Mouse (Mus musculus): ENCODE results near the gene Asb14. TPM values are rescaled to one million over a fixed set of nuclear protein-coding genes. Genes with fewer than 3 reads are reported as not detected.
"Not testable (repeated sequence)": the region's sequence is repeated elsewhere in the genome, so short reads cannot be mapped to it uniquely, and the experiment has no call there.

Gene Asb14
- total RNA-seq (2022), result under 1 TPM in 3 of 4 experiments, not detected in 1; 0.23 to 0.43 (median 0.31) TPM

DNA sequence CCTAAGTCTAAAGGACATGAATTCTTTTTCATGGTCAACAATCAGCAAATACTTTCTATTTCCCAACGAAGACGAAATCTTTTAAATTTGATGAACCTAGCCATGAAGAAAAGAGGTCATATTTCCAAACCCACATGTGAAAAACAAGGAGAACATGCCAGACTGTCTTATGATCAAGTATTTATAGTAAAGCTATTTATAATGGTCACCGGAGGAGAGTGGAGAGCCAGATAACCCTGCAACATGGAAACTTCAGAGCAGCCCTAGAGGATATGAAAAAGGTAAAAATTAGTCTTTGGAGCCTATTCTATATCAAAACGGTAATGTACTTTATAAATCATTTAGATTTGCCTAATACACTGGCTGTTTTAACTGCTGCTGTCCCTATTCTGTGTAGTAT, at the start of gene Asb14:
Gene Asb14 (plus strand): TSS at position 166 of the 400 bp plus-strand sequence.
- DNase-seq (ENCODE audit: low spot score in 2 of 2), result no peak

DNA sequence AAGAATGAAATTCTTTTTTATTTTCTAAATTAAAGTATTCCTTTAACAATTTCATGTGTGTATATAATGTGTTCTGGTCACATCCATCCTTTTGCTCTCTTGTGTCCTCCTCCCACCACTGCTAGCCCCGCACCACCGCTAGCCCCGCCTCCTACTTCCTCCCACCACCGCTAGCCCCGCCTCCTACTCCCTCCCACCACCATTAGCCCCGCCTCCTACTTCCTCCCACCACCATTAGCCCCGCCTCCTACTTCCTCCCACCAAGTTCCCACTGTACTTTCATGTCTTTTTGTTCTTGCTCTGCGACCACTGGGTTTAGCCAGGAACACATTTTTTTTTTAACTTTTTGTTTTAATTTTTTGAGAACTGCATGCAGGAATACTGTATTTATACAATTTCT, 41.3 kb upstream of the Asb14 start:
- no peak for DNase-seq (ENCODE audit: low spot score in 2 of 2)

DNA sequence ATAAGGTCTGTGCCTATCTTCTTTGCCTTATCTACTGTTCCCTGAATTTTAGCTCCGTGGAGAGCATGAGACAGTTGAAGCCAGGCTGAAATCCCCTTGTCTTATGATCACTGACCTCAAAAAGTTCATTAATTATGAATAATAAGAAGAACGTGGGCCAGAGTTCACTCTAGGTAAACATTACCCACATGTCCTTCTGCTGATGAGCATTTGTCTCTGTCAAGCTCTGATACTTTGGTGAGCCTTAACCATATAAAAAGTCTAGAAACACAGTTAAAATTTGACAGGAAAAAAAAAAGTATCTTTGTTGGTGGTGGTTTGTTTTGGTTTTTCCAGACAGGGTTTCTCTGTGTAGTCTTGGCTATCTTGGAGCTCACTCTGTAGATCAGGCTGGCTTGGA, 40.3 kb upstream of the Asb14 start:
- no peak for DNase-seq (ENCODE audit: low spot score in 2 of 2)

DNA sequence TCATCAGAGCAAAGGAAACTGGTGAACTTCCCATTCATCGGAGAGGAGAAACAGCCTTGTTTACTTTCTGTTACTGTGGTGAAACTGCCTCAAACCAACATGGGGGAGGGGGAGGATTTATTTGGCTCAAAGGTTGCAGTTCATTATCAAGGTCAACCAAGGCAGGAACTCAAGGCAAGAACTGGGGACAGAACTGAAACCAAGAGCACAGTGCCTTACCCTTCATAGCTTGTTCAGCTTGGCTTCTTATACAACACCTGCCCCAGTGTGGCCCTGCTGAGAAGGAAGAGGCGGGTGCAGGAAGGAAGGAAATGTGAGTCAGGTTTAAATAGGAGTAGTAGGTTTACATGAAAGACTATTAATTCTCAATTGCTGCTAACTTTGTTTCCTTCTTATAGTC, 36.0 kb upstream of the Asb14 start:
- DNase-seq (ENCODE audit: low spot score in 2 of 2), result no peak

DNA sequence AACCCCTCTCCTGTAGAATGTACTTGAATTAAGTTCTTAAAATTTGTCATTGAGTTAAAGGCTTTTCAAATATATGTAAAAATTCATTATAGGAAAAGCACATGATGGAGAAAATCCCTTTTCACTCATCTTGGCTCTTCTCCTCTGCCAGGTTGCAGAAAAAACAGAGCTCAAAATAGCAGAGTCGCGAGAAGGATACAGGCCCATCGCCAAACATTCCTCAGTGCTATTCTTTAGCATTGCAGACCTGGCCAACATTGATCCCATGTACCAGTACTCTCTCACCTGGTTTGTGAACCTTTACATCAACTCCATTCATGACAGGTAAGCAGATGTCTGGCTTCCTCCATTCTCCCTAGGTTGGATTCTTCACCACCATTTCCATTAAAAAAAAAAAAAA, 35.3 kb upstream of the Asb14 start:
- DNase-seq (ENCODE audit: low spot score in 2 of 2), result no peak

DNA sequence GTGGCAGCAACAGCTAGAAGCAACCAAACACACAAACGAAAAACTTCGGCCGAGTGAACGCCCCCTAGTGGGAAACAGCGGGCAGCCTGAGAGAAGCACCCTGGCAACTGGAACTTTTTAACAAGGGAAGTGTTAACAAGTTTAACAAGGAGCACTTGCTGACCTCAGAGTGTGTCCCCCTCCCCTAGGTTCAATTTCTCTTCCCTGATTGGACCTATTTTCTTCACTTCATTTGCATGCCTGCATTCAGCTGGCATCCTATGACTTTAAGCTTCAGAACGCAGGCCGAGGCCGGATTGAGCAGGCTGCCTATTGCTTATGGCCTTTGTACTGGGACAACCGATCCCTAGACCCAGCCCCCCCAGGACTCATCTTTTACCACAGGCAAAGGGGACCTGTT, 27.0 kb upstream of the Asb14 start:
- DNase-seq (ENCODE audit: low spot score in 2 of 2), result no peak

DNA sequence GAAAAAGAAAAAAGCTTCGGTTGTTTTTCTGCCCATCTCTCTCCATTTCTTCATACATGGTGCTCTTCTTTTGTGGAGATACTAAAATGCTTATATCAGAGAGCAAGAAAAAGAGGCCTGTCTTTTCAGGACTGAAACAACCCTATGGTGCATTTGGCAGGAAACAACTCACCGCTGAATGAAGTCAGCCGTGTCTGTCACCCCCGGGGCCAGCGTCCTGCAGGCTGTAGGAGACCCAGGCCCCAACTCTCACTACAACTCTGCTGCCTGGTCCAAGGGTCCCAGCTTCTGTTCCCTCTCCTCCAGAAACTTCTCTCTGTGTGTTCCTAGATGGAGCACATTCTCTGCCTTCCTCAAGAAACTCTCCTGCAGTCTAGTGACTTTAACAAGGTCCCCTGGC, 26.1 kb upstream of the Asb14 start:
- DNase-seq (ENCODE audit: low spot score in 2 of 2), result no peak

DNA sequence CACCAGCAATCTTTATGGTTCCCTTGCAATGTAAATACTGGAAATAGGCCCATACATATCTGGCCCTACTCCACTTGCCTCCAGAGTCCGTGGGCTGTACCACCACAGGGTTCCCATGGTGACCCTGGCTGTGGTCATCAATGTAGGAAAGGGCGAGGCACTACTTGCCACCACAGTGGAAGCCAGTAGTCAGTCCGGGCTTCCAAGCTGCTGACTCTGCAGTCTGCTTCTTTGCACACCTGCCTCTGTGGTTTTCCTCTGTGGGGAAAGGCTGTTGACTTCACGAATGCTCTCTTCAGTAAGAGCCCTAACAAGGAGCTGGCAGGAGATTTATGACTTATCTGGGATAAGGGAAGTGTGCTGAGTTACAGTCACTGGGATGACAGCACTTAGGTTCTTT, 15.6 kb upstream of the Asb14 start:
- DNase-seq (ENCODE audit: low spot score in 2 of 2), result no peak

DNA sequence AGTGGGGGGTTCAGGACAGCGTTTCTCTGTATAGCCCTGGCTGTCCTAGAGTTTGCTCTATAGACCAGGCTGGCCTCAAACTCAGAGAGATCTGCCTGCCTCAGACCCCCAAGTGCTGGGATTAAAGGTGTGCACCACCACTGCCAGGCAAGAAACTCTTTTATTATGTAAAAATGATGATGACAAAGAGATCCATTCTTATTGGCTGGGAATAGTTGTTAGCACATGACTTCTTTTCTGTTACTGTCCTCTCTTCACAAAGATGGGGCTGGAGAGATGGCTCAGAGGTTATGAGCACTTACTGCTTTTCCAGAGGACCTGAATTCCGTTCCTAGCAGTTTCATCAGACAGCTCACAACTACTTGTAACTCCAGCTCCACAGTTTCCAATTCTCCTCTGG, 14.4 kb upstream of the Asb14 start:
- DNase-seq (ENCODE audit: low spot score in 2 of 2), result no peak

DNA sequence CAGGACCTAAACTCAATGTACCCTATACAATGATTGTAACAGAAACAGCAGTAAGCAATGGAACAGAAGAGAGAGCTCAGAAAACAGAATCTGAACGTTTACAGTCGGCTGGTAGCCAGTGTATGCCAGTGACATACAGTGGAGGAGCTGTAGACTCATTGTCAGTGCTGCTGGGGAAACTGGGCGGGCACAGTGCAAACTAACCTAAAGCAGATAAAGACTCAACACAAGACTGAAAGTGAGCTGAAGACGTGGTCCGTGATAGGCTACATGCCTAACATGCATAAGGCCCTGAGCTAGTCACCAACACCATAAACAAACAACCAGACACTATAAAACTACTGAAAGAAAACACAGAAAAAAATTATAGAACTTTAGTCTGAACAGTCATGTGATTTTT, 12.7 kb upstream of the Asb14 start:
- no peak for DNase-seq (ENCODE audit: low spot score in 2 of 2)

DNA sequence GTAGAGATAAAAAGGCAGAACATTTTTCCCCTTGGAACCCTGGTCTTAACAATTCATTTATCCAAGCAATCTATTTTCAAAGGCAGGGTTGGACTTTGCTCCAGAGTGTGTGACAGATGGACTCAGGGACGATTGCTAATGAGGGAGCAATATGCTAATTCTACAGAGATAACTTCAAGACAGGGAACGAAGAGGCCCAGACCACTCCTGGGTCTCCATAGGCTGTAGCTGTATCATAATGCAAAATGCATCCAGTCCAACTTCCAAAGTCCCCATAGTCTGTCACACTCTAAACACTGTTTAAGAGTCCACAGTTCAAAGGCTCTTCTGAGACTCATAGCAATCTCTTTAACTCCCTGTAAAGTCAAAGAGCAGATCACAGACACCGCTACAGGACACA, 7.1 kb upstream of the Asb14 start:
- no peak for DNase-seq (ENCODE audit: low spot score in 2 of 2)

DNA sequence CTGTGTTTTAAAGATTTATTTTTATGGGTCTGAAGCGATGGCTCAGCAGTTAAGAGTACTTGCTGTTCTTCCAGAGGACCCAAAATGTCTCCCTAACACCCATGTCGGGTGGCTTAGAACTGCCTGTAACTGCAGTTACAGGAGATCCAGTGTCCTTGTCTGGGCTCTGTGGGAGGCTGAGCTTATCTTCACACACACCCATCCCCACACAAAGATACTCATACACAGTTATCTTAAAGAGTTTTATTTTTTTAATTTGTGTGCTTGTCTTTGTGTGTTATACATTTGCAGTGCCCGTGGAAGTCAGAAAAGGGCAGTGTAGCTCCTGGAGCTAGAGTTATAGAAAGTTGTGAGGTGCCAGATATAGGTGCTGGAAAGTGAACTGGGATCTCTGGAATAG, 3.6 kb upstream of the Asb14 start:
- DNase-seq (ENCODE audit: low spot score in 2 of 2), result no peak

DNA sequence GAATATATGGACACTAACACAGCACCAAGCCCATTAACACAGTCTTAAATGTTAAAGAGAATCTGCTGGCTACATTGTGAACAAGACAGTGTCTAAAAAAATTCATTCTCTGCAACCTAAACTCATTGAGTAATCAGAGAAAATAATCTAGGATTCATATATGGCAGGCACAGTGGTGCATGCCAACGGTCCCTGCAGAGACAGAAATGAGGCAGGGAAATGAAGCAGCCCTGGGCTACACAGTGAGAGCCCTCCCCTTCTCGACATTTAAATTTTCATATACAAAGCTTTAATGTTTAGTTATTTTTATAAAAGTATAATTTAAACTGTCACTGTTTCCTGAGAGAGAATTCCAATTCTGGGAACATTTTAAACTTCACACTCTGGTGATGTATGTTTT, 5.1 kb downstream of the Asb14 start:
- no peak for DNase-seq (ENCODE audit: low spot score in 2 of 2)

DNA sequence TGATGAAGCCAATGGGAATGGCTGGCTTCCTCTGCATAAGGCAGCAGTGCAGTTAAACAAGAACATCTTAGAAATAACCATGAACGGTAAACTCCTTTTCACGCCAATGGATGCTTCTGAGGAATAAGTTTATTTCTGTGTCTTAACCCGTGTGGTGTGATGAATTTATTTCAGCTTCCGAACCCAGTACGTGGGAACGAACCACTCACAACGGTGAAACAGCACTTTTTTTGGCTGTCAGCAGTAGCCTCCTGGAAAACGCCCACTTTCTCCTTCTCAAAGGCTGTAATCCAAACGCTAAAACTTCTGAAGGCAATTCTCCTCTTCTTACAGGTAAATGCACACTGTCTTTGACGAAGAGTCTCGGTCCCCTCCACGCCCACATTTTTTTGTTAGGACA, 6.5 kb downstream of the Asb14 start:
- DNase-seq (ENCODE audit: low spot score in 2 of 2), result no peak

DNA sequence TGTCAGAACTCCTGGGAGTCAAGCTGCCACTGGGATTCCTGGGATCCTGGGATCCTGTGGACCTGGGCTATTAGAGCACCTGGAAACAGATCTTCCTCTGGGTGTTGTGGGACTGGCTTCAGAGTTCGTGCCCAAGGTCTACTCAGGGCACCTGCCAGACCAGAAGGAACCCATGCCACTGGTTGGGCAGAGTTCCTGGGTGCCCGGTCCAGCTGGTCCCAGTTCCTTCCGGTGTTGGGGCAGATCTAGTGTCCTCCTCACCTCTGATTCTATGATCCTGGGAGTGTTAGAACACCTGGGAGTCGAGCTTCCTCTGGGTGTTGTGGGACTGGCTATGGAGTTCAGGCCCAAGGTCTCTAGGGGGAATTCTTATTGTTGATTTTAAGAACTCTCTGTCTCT, 13.0 kb downstream of the Asb14 start:
- no peak for DNase-seq (ENCODE audit: low spot score in 2 of 2)

DNA sequence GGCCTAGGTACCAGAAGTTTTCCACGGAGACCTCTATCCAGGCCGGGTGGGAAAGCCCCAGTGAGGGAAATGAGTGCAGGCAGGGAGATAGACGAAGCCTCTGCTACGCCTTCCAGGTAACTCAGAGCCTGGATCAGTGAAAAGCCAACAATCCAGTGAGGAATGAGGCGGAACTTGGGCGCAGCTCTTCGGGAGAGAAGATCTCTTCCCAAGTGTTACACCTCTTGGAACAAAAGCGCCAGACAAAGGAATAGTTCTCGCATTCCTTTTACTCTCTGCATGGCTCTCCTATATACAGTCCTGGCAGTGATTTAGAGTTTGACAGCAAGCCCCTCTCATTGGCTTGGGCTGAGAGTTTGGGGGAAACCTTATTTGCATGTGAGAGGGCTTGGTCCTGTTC, 16.1 kb downstream of the Asb14 start:
- not testable (repeated sequence) for DNase-seq (ENCODE audit: low spot score in 2 of 2)

DNA sequence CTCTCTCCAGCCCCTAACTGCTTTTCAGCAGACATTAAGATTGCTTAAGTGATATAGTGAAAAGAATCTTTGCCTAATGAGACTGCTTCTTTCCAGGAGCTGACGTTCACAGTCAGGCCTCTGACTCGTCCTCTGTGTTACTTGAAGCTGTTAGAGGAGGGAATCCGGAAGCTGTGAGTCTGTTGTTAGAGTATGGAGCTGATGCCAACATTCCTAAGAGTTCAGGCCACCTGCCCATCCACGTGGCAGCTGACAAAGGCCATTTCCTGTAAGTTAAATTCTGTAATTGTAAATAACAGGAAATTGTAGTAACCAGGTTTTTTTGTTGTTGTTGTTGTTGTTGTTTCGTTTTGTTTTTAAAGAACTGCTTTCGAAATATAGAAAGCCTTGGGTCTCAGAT, 16.8 kb downstream of the Asb14 start:
- no peak for DNase-seq (ENCODE audit: low spot score in 2 of 2)

DNA sequence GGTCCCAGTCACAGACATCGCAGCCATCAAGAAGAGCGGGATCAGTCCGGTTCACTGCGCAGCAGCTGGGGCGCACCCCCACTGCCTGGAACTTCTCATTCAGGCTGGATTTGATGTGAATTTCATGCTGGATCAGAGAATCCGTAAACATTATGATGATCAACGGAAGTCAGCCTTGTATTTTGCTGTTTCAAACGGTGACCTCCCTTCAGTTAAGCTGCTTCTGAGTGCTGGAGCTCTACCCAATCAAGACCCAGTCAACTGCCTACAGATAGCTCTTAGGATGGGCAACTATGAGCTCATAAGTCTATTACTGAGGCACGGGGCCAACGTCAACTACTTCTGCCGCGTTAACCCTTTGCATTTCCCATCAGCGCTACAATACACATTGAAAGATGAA, 17.5 kb downstream of the Asb14 start:
- no peak for DNase-seq (ENCODE audit: low spot score in 2 of 2)

DNA sequence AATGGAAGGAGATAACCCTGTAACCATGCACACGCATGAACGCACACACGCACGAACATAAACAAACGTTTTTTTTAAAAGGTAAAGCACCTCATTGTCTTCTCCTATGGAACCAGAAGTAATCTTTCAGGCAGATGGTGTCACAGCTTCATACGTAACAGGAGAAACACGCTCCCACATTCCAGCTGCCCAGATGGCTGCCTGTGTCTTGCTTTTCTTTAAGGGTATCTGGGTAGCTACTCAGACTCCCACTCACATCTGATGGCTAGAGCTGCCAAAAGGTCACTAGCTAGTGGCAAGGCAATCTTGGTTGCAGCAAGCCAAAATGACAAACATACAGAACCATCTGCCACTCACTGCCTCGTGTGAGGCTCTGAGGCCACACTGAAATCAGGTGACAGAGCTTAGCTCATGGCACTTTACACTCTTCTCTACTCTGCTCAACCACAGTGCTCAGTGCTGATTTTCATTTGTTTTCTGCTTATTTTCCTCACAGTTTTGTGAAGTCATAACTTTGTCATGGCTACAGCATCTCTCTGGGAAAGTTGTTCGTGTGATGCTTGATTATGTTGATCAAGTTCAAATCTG, 19.4 kb downstream of the Asb14 start:
- peak; percentile 29 to 42 for DNase-seq (ENCODE audit: low spot score in 2 of 2)

DNA sequence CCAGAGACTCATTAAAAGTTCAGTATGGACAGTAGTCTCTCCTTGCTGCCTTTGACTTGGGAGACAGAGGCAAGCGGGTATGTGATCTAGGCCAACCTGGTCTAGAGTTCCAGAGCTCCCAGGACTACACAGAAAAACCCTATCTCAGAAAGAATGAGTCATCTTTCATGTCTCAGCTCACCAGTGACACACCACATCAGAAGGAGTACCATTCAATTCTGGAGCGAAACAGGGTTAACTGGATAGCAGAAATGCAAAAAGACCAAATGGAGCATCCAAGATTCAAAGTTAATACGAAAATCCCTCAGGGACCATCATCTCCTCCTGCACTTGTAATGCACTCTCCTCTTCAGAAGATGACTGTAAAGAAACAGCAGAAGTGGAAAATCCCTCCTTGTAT, 25.0 kb downstream of the Asb14 start:
- DNase-seq (ENCODE audit: low spot score in 2 of 2), result no peak

DNA sequence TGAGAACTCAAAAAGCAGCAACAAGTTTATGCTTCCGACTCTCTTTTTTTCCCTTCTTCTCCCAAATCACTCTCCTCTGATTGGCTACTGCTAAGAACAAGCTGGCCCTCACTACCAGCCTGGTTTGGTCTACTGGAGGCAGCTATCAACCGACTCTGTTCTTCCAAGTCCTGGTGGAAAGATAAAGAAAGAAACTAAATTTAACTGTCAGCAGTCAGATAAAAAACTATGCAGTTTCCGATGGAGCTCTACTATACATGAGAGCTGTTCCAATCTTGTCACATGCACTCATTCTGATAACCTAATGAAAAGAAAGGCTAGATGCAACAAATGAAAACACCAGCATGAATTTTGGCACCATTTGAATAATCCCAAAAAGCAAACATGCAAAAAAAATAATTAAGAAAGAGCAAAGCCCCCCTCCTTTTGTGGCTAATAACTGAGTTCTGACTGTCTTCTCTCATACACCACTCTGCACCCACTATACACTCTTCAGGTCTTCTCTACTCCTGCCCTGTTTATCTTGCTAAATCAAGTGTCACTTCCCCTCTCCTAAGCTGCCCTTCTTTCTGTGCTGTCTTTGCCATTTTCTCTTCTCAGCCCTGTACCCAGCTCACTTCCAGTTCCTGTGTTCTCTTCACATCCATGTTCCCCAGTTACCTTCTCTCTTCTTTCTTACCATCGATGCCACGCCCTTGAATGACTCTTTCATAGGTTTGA, 29.5 kb downstream of the Asb14 start:
- no peak for DNase-seq (ENCODE audit: low spot score in 2 of 2)

DNA sequence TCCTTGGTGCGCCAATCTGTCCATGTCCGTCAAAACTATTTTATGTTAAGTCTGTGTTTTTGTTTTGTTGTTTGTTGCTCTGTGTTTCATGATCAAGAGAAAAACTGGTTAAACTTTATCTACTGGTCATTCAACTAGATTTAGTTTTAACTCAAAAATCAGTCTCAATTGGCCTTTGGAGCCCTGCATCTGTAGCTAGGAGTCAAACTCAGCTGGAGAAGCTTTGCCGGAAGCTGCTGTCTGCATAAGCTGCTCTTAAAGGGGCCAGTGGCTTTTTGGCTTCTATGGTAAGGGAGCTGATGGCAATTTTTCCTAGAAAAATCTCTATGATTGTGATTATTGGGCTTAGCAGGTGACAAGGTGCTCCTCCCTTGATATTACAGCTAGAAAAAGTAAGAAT, 40.5 kb downstream of the Asb14 start:
- no peak for DNase-seq (ENCODE audit: low spot score in 2 of 2)

DNA sequence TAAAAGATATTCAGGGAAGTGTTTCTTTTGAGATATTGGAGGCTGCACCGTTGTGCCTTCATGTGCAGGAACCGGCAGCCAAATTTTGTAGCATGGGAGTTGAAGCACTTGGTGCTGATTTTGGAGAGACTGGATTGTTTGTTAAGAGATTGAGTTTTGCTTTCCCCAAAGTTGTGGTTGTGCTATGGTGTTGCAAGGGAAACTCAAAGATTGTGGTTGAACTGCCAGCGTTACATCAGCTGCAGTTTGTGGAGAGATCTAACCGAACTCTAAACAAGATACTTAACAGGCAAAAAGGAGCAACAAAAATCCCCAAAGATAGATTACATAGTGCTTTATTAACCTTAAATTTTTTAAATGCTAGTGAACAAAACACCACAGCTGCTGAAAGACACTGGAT, 41.2 kb downstream of the Asb14 start:
- DNase-seq (ENCODE audit: low spot score in 2 of 2), result no peak

DNA sequence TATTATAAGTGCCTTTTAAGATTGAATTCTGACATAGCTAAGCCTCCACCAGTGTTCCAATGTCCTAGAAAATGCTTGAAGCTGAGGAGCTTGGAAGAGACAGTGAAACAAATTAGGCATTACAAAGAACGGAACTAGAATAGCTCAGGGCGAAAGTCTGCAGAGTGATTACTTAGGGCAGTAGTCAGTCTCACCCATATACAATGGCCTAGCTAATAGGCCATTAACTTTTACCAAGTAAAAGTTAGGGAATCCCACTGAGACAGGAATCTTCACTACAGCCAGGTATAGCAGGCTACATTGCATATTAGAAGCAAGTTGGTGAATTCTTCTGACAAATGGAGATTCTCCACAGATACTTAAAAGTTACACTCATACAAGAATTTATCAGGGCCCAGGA, 61.8 kb downstream of the Asb14 start:
- DNase-seq (ENCODE audit: low spot score in 2 of 2), result not testable (repeated sequence)
